Mouse (Mus musculus) adrenal gland, postnatal 36 days (tissue): ENCODE data around the gene Dnase1. TPM values are rescaled to one million over a fixed set of nuclear protein-coding genes. Genes with fewer than 3 reads are reported as not detected.
"Not testable (repeated sequence)": the region's sequence is repeated elsewhere in the genome, so short reads cannot be mapped to it uniquely, and the experiment has no call there.

Experiments
- DNase-seq, 2 experiments: peaks; one replicate each; pipeline ENCODE4 v3.0.0; 2021; ENCODE audit warnings: mixed read lengths in 1 of 2
- microRNA-seq: library from miRNA; unstranded; fragments of <30 nt; microRNA quantifications from one replicate; pipeline ENCODE4 v1.2.0, GENCODE M21; 2021
- total RNA-seq, 2 experiments: library from RNA; stranded (reverse); gene quantifications; 2 replicates each; pipeline ENCODE4 v1.2.3; 2021

The Dnase1 gene
- total RNA-seq, 2 experiments from 2014 or later, result not detected

DNA sequence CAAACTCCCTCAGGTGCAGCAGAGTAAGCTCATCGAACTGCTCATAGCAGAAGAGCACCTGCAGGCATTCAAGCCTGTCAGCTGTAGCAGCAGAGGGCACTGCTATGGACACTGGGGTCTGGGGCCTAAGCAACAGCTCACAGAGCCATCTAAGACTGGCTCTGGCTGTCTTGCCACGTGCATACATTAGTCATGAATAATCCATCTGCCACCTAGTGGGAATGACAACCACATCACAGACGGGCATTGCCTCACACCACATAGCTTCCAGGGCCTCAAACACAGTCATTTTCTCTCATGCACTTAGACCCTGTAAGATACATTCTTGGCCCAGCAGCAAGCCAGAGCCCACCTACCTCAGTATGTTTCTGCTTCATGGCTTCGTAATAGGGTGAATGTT is 8.8 kb downstream of the Dnase1 start:
- no peak for DNase-seq

DNA sequence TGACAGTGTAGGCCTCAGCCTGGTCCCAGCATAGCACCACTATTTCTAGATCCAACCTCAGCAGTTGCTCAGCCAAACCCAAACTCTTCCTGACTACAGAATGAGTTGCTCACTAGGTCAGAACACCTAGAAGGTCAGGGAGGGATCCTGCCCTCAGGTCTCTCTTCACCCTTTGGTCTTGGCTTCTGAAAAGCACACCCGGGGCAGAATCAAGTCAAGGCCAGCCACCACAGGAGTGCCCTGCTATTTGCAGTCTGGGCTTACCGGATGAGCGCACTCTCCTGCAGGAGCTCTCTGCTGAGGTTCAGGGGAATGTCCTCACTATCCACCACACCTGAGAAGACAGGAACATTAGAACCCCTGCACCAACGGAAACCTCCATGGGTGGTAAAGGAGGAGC is 15.9 kb downstream of the Dnase1 start:
- DNase-seq, result no peak

DNA sequence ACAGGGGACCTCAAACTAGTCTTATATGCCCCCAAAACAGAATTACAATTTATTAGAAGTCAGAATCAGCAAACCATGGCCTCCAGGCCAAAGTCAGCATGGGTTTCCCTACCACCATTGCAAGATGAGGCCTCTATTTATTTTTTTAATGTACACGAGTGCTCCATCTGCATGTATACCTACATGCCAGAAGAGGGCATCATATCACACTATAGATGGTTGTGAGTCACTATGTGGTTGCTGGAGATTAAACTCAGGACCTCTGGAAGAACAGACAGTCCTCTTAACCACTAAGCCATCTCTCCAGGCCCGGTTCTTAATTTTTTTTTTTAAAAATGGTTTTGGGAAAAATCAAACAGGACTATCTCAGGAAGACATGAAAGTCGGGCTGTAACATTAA is 17.1 kb downstream of the Dnase1 start:
- DNase-seq, result no peak

DNA sequence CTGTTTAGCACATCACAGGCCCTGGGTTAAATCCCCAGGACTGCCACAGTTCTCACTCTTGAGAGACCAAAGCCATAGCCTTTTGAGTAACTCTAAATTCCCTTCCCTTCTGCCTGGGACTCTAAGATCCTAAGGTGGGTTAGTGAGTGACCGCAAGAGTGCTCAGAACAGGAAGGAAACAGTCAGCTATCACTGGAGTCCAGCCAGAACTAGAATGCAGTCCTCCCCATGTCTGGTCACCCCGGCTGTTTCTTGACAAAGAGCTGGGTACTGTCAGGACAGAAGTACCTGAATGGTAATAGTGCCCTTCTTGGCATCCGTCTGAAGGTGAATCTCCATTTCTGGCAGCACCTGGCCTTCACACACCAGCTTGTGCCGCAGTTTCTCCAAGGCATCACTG is 28.2 kb downstream of the Dnase1 start:
- no peak for DNase-seq

DNA sequence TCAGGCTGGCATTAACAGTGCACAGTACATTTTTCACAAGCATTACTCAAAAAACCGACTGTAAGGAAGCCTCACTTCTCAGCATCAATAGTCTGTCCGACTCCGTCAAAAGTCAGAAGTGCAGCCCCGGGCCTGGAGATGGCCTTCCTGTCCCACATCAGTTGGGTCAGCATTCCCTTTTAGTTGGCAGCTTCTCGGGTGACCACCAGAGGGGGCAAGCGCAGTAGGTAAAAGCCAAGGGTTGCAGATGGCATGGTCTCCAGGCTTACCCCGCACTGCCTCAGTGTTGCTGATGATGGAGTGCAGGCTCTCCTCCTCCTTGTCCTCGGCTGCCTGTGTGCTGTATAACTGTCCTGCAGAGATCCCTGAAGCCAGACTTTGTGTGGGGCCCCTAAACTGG is 31.8 kb downstream of the Dnase1 start:
- DNase-seq, result peak; percentile 58 to 78

DNA sequence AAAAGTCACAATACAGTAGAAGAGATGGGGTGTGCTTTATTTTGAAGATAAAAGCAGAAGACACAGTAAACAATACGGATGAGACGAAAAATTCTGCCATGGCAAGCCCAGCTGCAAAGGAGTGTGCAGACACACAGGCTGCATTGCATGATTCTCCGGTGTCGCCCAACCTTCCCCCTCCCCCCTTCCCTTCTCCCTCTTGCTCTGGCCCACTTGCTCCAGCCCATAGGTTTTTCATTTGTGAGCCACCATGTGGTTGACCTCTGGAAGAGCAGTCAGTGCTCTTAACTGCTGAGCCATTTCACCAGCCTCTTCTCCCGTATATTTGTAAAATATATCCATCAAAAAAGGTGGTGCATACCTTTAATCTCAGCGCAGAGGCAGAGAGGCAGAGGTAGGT is 37.6 kb downstream of the Dnase1 start:
- DNase-seq, result no peak

DNA sequence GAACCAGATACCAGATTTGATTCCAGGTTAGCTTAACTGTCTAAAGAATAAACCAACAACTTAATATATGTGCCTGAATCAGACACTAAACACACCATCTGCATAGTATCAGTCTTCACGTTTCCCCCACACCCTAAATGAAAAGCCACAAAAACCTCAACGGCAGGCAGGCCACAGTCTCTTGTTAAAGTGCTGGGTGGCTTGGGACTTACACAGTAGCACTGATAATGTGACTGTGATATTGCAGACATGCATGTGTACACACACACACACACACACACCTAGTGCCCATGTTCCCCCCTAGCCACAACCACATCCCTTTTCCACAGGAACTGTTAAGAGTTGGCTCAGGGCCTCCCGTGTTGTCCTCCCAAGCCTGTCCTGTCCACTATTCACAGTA is 38.1 kb downstream of the Dnase1 start:
- no peak for DNase-seq

DNA sequence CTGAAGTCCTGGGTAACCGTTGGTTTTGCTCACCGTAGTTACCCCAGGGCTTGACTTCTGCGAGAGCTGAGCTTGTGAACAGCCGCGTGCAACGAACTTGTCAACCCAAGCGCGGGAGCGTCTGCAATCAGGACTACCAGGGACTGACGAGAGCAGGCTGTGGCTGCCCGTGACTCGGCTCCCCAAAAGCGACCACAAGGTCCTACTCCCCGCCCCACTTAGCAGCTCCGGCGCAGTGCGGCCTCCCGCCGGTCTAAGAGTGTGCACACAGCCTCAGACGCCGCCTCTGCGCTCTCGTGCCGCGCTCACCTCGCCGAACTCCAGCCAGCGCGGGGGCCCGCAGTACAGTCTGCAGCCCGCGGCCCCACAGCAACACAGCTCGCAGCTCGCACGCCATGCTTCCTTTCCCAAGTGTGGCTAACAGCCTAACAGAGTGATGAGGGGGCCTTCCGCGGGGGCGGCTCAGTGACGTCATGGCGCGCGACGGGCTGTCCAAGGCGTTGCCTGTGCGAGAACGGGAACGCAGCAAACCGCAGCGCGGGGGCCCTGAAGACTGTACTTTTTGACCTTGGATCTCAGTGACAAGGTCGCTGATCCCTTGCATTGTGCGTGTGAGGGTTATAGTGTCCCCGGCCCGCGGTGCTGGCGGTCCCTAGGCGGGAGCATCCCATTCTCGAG is 40.8 kb downstream of the Dnase1 start, which contains the start of gene Trap1:
Trap1 (minus strand) TSS at position 444 of the 678 bp plus-strand sequence.
- peak; percentile 95 to 96 for DNase-seq

DNA sequence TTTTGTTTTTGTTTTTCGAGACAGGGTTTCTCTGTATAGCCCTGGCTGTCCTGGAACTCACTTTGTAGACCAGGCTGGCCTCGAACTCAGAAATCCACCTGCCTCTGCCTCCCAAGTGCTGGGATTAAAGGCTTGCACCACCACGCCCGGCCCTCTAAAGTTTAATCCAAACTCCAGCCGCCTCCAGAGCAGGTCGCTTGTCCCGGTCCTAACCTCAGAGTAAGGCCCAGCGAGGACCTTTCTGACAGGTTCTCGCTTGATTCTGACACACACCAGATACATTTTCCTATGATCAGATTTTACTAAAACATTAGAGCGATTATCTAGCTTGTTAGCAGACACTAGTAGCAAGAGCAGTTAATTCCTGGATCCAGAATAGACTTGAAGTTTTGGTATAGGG is 41.6 kb downstream of the Dnase1 start:
- not testable (repeated sequence) for DNase-seq

DNA sequence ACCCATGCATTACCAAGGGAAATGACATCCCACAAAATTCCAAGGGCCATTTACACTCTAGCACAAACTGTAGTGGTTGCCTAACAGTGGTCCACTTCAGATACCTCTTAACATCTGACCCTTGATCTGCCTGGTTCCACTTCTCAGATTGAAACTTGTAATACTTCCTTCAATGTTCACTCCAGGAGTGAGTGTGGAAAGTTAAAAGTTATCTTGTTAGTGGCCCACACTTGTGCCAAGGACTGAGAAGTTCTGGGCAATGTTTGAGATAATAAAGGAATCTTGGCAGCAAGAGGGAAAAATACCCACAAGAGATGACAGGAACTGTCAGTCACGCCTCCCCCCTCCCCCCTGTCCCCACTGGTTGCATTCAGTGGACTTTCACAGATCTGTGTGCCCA is 42.9 kb downstream of the Dnase1 start:
- no peak for DNase-seq

DNA sequence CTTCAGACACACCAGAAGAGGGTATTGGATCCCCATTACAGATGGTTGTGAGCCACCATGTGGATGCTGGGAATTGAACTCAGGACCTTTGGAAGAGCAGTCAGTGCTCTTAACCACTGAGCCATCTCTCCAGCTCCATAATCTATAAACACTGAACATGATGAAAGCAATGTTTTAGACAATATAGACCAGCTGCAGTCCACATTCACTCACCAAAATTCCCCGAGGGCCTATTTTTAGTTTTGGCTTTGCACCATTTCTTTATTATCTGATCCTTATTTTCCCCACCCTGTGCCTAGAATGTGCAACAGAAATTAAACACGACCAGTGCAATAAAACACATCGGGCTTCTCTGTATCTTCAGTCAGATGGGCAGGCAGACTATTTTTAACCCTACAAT is 43.7 kb downstream of the Dnase1 start:
- DNase-seq, result not testable (repeated sequence)

DNA sequence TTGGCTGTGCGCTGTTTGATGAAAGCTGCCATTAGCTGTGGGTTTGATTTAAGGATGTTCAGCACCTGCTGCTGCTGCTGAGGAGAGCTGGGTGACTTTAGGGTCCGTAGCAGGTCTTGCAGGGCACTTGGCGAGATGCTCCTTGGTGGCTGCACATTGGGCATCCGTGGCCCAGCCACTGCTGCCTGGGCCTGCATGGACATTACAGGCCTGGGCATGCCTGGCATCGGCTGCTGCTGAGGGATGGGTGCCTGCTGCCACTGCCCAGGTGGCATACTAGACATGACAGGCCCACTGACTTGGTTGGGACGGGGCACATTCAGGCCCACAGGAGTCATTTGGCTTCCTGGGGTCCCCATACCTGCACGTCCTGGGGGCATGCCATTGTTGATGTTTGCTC is 48.3 kb downstream of the Dnase1 start:
- DNase-seq, result no peak

DNA sequence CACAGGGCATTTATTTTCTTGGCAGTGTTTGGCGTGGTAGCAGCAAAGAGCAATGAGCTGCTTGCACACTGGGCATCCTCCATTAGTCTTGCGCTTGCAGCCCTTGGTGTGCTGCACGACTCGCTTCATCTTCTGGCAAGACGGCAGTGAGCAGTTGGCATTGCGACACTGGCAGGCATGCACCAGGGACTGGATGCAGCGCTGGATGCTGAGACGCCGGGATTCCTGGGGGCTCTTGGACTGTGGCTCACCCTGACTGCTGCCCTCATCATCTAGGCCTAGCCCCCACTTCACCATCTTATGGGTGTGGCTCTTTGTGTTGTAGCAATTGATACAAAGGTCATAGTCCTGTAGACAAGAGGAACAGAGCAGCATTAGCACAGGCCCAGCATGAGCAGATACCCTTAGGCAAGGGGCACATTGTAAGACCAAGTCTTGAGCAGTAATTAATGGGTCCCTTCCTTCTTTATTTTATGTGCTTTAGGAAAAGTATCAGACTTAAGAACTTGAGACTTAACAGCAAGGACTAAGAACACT is 49.2 kb downstream of the Dnase1 start:
- no peak for DNase-seq

DNA sequence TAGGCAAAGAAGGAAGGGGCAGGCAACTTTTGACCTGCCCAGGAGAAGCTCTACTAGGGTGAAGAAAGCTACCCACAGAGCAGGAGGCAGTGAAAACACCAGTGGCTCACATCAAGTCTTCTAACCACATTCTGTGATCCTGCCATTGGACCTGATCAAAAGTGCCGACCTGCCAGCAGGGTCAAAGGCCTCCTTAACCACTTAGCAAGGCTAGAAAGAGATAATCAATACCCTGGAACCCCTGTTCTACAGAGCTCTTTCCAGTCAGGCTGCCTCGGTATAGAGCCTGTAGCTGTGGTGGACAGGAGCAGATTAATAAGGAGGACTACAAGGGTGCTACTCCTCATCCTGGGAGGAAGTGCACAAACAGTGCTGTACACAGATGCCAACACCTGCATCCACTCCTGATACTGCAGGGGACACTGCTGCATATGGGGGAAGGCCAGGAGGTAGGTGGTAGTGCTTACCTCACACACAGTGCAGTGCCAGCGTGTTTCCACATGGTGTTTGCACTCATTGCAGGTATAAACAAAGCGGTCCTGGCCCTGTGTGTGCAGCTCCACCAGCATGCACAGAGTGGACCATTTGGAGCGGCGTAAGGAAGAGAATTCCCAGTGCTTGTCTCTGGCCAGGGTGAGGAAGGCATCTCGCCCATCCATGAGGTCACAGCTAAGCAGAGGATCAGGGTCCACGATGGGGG is 50.6 kb downstream of the Dnase1 start:
- DNase-seq, result no peak

Small RNAs within 50 kb of the gene (microRNA-seq; reads per million reads assigned to microRNA genes)
- not detected for gene Gm23413

Other genes starting within 250 kb of the Dnase1 start
- gene Olfr15, start 206.1 kb upstream of the Dnase1 start, total RNA-seq, result not detected
- gene Zfp174, start 189.7 kb upstream of the Dnase1 start, total RNA-seq, result 10 to 100 TPM in 1 of 2 experiments, 1 to 10 TPM in 1; 2.5 to 12.0 TPM
- 100 to 1,000 TPM in 1 of 2 experiments, 10 to 100 TPM in 1; 74.8 to 115 TPM for gene Naa60, start 164.6 kb upstream of the Dnase1 start, total RNA-seq
- 10 to 100 TPM; 14.1 to 21.7 TPM for gene Zfp597, start 152.4 kb upstream of the Dnase1 start, total RNA-seq
- gene Gm20695, start 152.3 kb upstream of the Dnase1 start, total RNA-seq, result 1 to 10 TPM; 1.3 to 1.5 TPM
- gene 1700037C18Rik, start 128.3 kb upstream of the Dnase1 start, total RNA-seq, result 1 to 10 TPM; 3.2 to 4.0 TPM
- 10 to 100 TPM; 16.9 to 20.8 TPM for gene Cluap1, start 128.1 kb upstream of the Dnase1 start, total RNA-seq
- 1 to 10 TPM; 3.1 to 3.8 TPM for gene Nlrc3, start 60.3 kb upstream of the Dnase1 start, total RNA-seq
- 10 to 100 TPM; 18.1 to 53.9 TPM for gene Slx4, start 33.2 kb upstream of the Dnase1 start, total RNA-seq
- gene Trap1, start 40.9 kb downstream of the Dnase1 start, total RNA-seq, result 100 to 1,000 TPM; 197 to 218 TPM
- 10 to 100 TPM; 56.4 to 60.5 TPM for gene Crebbp, start 177.1 kb downstream of the Dnase1 start, total RNA-seq